Mouse (Mus musculus) splenic B cell, adult 2 months (primary cell): ENCODE data around the gene Vax2.

Experiments used
- DNase-seq: peaks from one replicate; pipeline ENCODE4 v3.0.0-alpha.2; 2011; ENCODE audit warnings: low read depth, low spot score
- H3K27me3 ChIP-seq: 2 replicates; pipeline ENCODE4 v1.6.1; 2012; ENCODE audit warnings: mild to moderate bottlenecking, low read length, moderate library complexity, mixed read lengths; ENCODE audit not compliant: control insufficient read depth, poor library complexity, insufficient read depth, severe bottlenecking
- H3K36me3 ChIP-seq: 2 replicates; pipeline ENCODE4 v1.6.1; 2012; ENCODE audit warnings: mild to moderate bottlenecking, low read length, moderate library complexity, mixed read lengths; ENCODE audit not compliant: control insufficient read depth, poor library complexity, insufficient read depth, severe bottlenecking

Gene Vax2

GRCm38 (mm10) chr6:83728488-83728887, 17.4 kb downstream of the Vax2 start:
- peak; percentile 52 for DNase-seq
- Histone ChIP-seq H3K27me3 (no peaks in the 10 kb centered on the region), H3K36me3 (no peaks in the 10 kb centered on the region)

DNA sequence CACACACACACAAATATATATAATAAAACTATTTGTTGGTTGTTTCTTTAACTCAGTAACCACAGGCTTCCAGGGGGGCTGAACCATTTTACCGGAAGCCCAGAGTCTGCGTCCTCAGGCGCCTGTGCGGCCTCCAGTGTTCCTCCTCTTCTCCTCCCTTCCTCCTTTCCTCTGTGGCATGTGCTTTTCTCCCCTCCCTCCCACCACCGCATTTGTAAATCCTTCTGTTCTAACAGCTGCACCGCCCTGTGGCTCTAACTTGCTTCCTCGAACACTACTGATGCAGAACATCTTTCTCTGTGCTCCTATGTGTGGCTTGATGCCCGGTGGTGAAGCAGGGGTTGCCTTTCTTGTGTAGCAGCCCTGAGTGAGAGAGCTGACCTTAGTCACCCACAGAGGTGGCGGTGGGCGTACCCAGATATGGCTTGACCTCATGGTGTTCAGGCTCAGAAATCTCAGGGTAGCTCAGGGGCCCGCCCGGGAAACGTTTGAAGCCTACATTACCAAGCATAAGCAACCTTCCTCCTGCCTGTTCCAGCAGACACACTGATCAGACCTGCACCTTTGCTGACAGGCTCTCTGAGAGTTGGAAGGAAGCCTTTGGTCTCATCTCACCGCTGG, 18.4 kb downstream of the Vax2 start:
- DNase-seq = no peak
- H3K36me3 ChIP-seq = no peaks in the 10 kb centered on the region

GRCm38 (mm10) chr6:83731128-83731527, 20.1 kb downstream of the Vax2 start:
- Histone ChIP-seq H3K27me3 (no peaks in the 10 kb centered on the region), H3K36me3 (no peaks in the 10 kb centered on the region)
- peak; percentile 75 for DNase-seq

More for the DNA sequence above, 18.4 kb downstream of the Vax2 start:
- no peaks in the 10 kb centered on the region for H3K27me3 ChIP-seq

GRCm38 (mm10) chr6:83737311-83737710, 26.2 kb downstream of the Vax2 start:
- Histone ChIP-seq H3K27me3 (no peaks in the 10 kb centered on the region), H3K36me3 (no peaks in the 10 kb centered on the region)
- DNase-seq = no peak

DNA sequence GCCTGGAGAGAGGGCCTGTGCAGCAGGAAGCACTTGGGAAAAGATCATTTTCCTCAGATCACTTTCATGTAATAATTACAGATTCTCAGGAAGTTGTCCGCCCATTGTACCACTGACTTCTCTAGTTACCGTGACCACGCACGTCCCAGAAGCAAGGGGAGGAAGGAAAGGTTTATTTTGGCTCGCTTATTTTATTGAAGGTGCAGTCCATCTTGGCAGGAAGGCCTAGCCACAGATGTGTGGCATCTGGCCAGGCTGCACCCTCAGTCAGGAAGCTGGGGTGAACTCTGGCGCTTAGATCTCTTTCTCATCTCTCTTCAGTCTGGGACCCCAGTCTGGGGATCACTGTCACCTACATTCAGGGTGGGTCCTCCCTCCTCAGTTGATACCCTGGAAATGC, 27.5 kb downstream of the Vax2 start:
- no peak for DNase-seq
- Histone ChIP-seq H3K27me3 (no peaks in the 10 kb centered on the region), H3K36me3 (no peaks in the 10 kb centered on the region)

DNA sequence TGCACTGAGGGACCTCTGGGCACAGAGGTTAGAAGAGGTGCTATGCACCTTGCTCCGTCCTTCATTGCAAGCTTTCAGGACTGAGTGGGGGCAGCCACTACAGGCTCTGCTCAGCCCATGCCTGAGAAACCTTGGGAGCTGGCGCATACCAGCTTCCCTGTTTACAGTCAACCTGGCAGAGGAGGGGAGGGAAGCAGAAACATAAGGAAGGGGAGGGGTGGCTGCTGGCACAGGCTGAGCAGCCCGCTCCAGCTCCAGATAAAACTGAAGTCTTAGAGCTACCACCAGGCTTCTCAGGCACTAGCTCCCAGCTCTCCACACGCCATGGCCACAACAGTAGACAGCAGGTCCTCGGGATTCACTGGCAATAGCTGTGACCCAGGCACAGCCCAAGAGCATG, 31.7 kb downstream of the Vax2 start, which contains the start of gene Atp6v1b1:
Atp6v1b1 (plus strand) TSS at position 230 of the 400 bp plus-strand sequence.
- Histone ChIP-seq H3K27me3 (no peaks in the 10 kb centered on the region), H3K36me3 (no peaks in the 10 kb centered on the region)
- DNase-seq = no peak

DNA sequence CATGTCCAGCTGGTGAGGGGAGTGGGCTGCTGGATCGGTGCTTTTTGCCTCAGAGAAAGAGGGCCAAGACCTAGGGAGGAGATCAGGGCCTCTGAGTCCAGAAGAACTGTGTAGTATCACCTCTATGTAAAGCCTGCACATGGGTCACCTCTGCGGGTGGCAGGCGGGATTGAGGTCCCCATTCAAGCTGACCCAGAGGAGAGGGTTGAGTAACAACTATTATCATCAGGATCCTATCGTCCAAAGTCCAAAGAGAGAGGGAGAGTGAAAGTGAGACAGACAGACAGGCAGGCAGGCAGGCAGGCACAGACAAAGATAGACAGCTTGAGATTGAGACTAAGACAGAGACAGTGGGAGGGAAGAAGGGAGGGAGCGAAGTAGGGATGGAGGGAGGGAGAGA, 32.1 kb downstream of the Vax2 start:
- Histone ChIP-seq H3K36me3 (no peaks in the 10 kb centered on the region), H3K27me3 (no peaks in the 10 kb centered on the region)
- DNase-seq = no peak

DNA sequence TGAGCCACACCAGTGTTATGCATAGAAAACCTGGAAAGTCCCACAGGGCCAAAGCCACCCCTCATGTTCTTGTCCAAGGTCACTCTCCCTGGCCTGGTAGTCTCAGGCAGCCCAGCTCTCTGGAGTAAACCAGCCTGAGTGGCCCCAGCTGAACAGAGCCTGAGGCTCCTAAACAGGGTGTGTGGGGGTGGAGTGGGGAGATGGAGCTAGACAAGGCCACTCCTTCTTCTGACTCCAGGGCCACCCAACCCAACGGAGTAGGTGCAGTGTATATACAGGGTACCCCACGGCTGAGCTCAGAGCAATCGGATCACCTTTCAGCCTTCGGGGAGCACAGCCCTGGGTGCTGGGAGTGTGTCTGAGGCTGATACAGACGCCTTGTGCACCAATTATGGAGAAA, 33.1 kb downstream of the Vax2 start:
- H3K36me3 ChIP-seq = no peaks in the 10 kb centered on the region
- H3K27me3 ChIP-seq = no peaks in the 10 kb centered on the region
- DNase-seq = no peak

GRCm38 (mm10) chr6:83744557-83744956, 33.5 kb downstream of the Vax2 start:
- no peak for DNase-seq
- Histone ChIP-seq H3K27me3 (no peaks in the 10 kb centered on the region), H3K36me3 (no peaks in the 10 kb centered on the region)

GRCm38 (mm10) chr6:83745466-83745865, 34.4 kb downstream of the Vax2 start:
- no peaks in the 10 kb centered on the region for H3K27me3 ChIP-seq
- no peaks in the 10 kb centered on the region for H3K36me3 ChIP-seq
- no peak for DNase-seq

GRCm38 (mm10) chr6:83749286-83749685, 38.2 kb downstream of the Vax2 start:
- H3K27me3 ChIP-seq = no peaks in the 10 kb centered on the region
- no peaks in the 10 kb centered on the region for H3K36me3 ChIP-seq
- no peak for DNase-seq

- DNase-seq = peak; percentile 68
- Histone ChIP-seq H3K27me3 (no peaks in the 10 kb centered on the region), H3K36me3 (no peaks in the 10 kb centered on the region)
These were observed 39.2 kb downstream of the Vax2 start for GRCm38 (mm10) chr6:83750171-83750684.

- no peak for DNase-seq
- no peaks in the 10 kb centered on the region for H3K36me3 ChIP-seq
- H3K27me3 ChIP-seq = no peaks in the 10 kb centered on the region
These were observed 45.0 kb downstream of the Vax2 start for GRCm38 (mm10) chr6:83756051-83756450.

GRCm38 (mm10) chr6:83762344-83762743, 51.3 kb downstream of the Vax2 start, which contains the start of gene Ankrd53:
Gene Ankrd53, plus strand, starts transcription at chr6:83762644.
- no peak for DNase-seq
- Histone ChIP-seq H3K36me3 (no peaks in the 10 kb centered on the region), H3K27me3 (no peaks in the 10 kb centered on the region)

GRCm38 (mm10) chr6:83762880-83763431, 51.9 kb downstream of the Vax2 start:
- peak; percentile 31 for DNase-seq
- H3K27me3 ChIP-seq = no peaks in the 10 kb centered on the region
- H3K36me3 ChIP-seq = no peaks in the 10 kb centered on the region
